Mouse (Mus musculus): ENCODE measurements around the gene Ascc3. TPM values are rescaled to one million over a fixed set of nuclear protein-coding genes. Genes with fewer than 3 reads are reported as not detected.

The Ascc3 gene
- polyA plus RNA-seq, 1 experiment from 2014 or later = 22.1 TPM

DNA sequence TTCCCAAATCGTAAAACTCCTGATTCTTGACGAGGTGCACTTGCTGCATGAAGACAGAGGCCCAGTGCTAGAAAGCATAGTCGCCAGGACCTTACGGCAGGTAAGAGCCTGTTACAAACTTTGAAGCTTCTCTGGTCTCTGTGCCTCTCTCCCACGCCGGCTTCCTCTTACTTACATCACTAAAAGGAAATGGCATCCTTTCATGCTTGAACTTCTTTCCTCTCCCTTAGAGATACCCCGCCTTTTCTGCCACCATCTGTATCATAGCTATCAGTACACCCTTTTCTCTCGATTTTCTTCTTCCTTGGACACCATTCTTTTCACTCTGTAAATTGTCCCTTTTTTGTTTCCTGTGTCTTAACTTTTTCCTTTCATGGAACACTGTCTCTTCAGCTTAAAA is 58.1 kb downstream of the Ascc3 start:
- no peak for ATAC-seq (ENCODE audit: insufficient read depth, low FRiP score)
- H3K4me3 ChIP-seq (replicated peaks; ENCODE audit: low read length) = no peak overlapping the region
- no peaks in the 10 kb centered on the region; the same call in 1 of the 2 replicates for H3K36me3 ChIP-seq (ENCODE audit: control insufficient read depth, insufficient read depth, low read length)
- no peaks in the 10 kb centered on the region for H3K9me3 ChIP-seq (replicated peaks; ENCODE audit: control insufficient read depth, low read length)
- no peak overlapping the region for H3K4me2 ChIP-seq (ENCODE audit: low read depth, low read length)
- no peaks in the 10 kb centered on the region for H3K27me3 ChIP-seq (ENCODE audit: control insufficient read depth, insufficient read depth, low read length)
- no peaks in the 10 kb centered on the region for H3K4me1 ChIP-seq (ENCODE audit: control insufficient read depth, insufficient read depth, low read length)
- H3K27ac ChIP-seq (ENCODE audit: low read length) = no peak overlapping the region
- H3K9ac ChIP-seq (ENCODE audit: low read length) = no peak overlapping the region
- 87% methylated on average over 8 of the region's 8 CpGs for WGBS

DNA sequence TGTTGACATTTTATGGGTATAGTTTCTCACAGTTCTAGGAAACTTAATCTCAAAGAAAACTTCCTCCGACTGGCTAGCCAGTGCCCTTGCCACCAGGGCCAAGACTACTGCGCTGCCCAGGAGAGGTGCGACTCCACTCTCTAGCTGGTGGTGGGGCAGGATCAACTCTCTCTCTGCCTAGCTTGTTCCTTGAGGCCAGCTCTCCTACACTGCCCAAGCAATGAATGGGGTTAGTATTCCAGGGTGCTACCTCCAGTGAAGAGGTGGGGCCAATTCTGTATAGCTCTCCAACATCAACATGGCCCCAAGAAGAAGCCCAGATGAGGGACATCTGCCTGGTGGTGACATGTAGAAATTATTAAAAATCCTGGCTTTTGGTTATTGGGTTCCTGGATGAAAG is 61.1 kb downstream of the Ascc3 start:
- H3K4me3 ChIP-seq (replicated peaks; ENCODE audit: low read length) = no peak overlapping the region
- no peaks in the 10 kb centered on the region; the same call in 1 of the 2 replicates for H3K36me3 ChIP-seq (ENCODE audit: control insufficient read depth, insufficient read depth, low read length)
- H3K4me2 ChIP-seq (ENCODE audit: low read depth, low read length) = no peak overlapping the region
- no peak for ATAC-seq (ENCODE audit: insufficient read depth, low FRiP score)
- no peaks in the 10 kb centered on the region for H3K27me3 ChIP-seq (ENCODE audit: control insufficient read depth, insufficient read depth, low read length)
- no peaks in the 10 kb centered on the region for H3K9me3 ChIP-seq (replicated peaks; ENCODE audit: control insufficient read depth, low read length)
- 94% methylated on average over 3 of the region's 3 CpGs for WGBS
- no peaks in the 10 kb centered on the region for H3K4me1 ChIP-seq (ENCODE audit: control insufficient read depth, insufficient read depth, low read length)
- no peak overlapping the region for H3K9ac ChIP-seq (ENCODE audit: low read length)
- H3K27ac ChIP-seq (ENCODE audit: low read length) = no peak overlapping the region

DNA sequence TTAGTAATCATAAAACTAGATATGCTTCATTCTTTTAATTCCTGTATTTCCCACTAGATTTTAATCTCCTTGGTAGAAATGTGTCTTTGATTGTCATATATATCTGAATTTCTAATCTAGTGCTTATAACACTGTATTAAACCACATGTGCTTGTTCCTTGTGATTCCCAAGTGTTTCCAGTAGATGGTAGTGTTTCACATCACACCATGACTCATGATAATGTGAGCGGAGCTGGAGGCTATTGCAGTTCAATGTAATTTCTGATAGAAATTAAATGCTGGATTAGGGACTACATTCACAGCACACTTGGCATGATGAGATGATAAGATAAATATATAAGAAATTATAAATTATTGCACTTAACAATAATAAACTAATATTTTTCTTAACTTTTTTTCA is 64.9 kb downstream of the Ascc3 start:
- Histone ChIP-seq H3K4me1 (ENCODE audit: control insufficient read depth, insufficient read depth, low read length) (no peaks in the 10 kb centered on the region), H3K9me3 (replicated peaks; ENCODE audit: control insufficient read depth, low read length) (no peaks in the 10 kb centered on the region), H3K27ac (ENCODE audit: low read length) (no peak overlapping the region), H3K27me3 (ENCODE audit: control insufficient read depth, insufficient read depth, low read length) (no peaks in the 10 kb centered on the region), H3K9ac (ENCODE audit: low read length) (no peak overlapping the region), H3K36me3 (ENCODE audit: control insufficient read depth, insufficient read depth, low read length) (no peaks in the 10 kb centered on the region), H3K4me2 (ENCODE audit: low read depth, low read length) (no peak overlapping the region), H3K4me3 (replicated peaks; ENCODE audit: low read length) (no peak overlapping the region)
- 55% methylated on average over 1 of the region's 1 CpGs for WGBS
- ATAC-seq (ENCODE audit: insufficient read depth, low FRiP score) = no peak

DNA sequence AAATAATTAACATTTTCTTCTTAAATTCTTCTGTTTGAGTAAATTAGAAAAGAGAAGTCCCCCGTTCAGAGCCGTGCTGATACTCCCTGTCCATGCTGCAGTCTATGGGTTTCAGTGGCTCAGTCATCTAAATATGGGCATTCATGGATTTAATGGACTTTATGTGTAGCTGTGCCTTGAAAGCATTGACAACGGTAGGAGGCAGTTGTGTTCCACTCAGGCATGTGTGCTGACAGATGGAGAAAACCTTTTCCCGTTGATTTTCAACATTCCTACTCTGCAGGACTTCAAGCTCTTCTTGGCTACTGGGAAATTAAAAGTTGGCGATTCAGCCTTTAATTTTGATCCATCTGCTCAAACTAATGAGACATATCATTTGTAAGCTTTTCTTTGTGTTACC is 79.0 kb downstream of the Ascc3 start:
- Histone ChIP-seq H3K36me3 (ENCODE audit: control insufficient read depth, insufficient read depth, low read length) (no peaks in the 10 kb centered on the region), H3K4me1 (ENCODE audit: control insufficient read depth, insufficient read depth, low read length) (no peaks in the 10 kb centered on the region), H3K27me3 (ENCODE audit: control insufficient read depth, insufficient read depth, low read length) (no peaks in the 10 kb centered on the region), H3K4me3 (replicated peaks; ENCODE audit: low read length) (no peak overlapping the region), H3K27ac (ENCODE audit: low read length) (no peak overlapping the region), H3K9ac (ENCODE audit: low read length) (no peak overlapping the region), H3K9me3 (replicated peaks; ENCODE audit: control insufficient read depth, low read length) (no peaks in the 10 kb centered on the region), H3K4me2 (ENCODE audit: low read depth, low read length) (no peak overlapping the region)
- no peak for ATAC-seq (ENCODE audit: insufficient read depth, low FRiP score)
- WGBS = 80% methylated on average over 5 of the region's 5 CpGs

GRCm38 (mm10) chr10:50690324-50690723 is 97.9 kb downstream of the Ascc3 start:
- H3K4me2 ChIP-seq (ENCODE audit: low read depth, low read length) = no peak overlapping the region
- H3K36me3 ChIP-seq (ENCODE audit: control insufficient read depth, insufficient read depth, low read length) = no peaks in the 10 kb centered on the region
- no peak overlapping the region for H3K4me3 ChIP-seq (replicated peaks; ENCODE audit: low read length)
- H3K27ac ChIP-seq (ENCODE audit: low read length) = no peak overlapping the region
- no peaks in the 10 kb centered on the region for H3K27me3 ChIP-seq (ENCODE audit: control insufficient read depth, insufficient read depth, low read length)
- no peaks in the 10 kb centered on the region for H3K9me3 ChIP-seq (replicated peaks; ENCODE audit: control insufficient read depth, low read length)
- H3K4me1 ChIP-seq (ENCODE audit: control insufficient read depth, insufficient read depth, low read length) = no peaks in the 10 kb centered on the region
- no peak overlapping the region for H3K9ac ChIP-seq (ENCODE audit: low read length)
- ATAC-seq (ENCODE audit: insufficient read depth, low FRiP score) = no peak

DNA sequence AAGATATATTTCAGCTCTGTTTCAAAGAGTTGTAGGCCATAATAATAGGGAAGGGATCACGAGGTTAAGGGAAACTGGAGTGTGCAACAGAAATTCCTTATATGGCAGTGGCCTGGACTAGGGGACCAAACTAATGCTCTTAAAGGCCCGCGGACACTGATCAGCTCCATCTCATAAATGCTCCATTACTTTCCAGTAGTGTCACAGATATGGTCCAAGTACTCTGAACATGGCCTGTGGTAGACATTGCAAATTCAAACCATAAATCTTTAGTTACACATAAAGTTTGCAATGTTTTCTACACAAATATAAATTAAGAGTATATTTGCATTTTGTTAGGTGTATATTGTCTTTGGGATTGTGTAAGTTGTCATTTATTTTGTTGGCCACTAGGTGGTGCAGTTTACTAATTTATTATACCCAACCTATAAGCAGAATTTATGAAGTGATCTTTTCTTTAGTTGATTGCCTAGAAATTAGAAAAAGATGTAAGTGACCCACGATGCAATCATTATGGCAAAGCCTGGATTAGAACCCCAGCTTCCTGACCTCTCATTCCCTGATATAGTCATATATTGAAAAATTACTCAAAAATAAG is 106.5 kb downstream of the Ascc3 start:
- no peaks in the 10 kb centered on the region for H3K27me3 ChIP-seq (ENCODE audit: control insufficient read depth, insufficient read depth, low read length)
- ATAC-seq (ENCODE audit: insufficient read depth, low FRiP score) = no peak
- no peaks in the 10 kb centered on the region for H3K4me1 ChIP-seq (ENCODE audit: control insufficient read depth, insufficient read depth, low read length)
- H3K4me2 ChIP-seq (ENCODE audit: low read depth, low read length) = no peak overlapping the region
- H3K4me3 ChIP-seq (replicated peaks; ENCODE audit: low read length) = no peak overlapping the region
- H3K9me3 ChIP-seq (replicated peaks; ENCODE audit: control insufficient read depth, low read length) = no peaks in the 10 kb centered on the region
- no peak overlapping the region for H3K27ac ChIP-seq (ENCODE audit: low read length)
- no peak overlapping the region for H3K9ac ChIP-seq (ENCODE audit: low read length)
- H3K36me3 ChIP-seq (ENCODE audit: control insufficient read depth, insufficient read depth, low read length) = no peaks in the 10 kb centered on the region; the same call in 1 of the 2 replicates
- WGBS = 61% methylated on average over 4 of the region's 4 CpGs

GRCm38 (mm10) chr10:50701736-50702135 is 109.3 kb downstream of the Ascc3 start:
- 62% methylated on average over 2 of the region's 2 CpGs for WGBS
- H3K36me3 ChIP-seq (ENCODE audit: control insufficient read depth, insufficient read depth, low read length) = no peaks in the 10 kb centered on the region; the same call in 1 of the 2 replicates
- ATAC-seq (ENCODE audit: insufficient read depth, low FRiP score) = no peak

DNA sequence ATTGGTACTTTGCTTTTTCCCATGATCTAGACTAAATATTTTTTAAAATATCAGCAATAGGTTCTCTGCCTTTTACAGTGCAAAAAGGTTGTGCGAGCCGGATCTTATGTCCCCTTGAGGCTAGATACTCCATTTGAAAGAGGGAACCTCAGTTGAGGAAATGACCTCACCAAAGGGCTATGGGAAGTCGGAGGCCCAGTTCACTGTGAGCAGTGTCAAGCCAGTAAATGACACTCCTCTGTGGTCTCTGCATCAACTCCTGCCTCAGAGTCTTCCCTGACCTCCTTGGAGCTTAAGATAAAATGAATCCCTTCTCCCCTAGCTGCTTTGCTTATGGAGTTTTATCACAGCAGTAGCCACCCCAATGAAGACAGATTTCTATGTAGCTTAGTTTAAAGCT is 109.9 kb downstream of the Ascc3 start:
- no peaks in the 10 kb centered on the region for H3K9me3 ChIP-seq (replicated peaks; ENCODE audit: control insufficient read depth, low read length)
- H3K4me2 ChIP-seq (ENCODE audit: low read depth, low read length) = no peak overlapping the region
- ATAC-seq (ENCODE audit: insufficient read depth, low FRiP score) = no peak
- whole genome bisulfite sequencing = 65% methylated on average over 3 of the region's 3 CpGs
- H3K27me3 ChIP-seq (ENCODE audit: control insufficient read depth, insufficient read depth, low read length) = no peaks in the 10 kb centered on the region
- H3K4me3 ChIP-seq (replicated peaks; ENCODE audit: low read length) = no peak overlapping the region
- no peaks in the 10 kb centered on the region for H3K4me1 ChIP-seq (ENCODE audit: control insufficient read depth, insufficient read depth, low read length)
- H3K27ac ChIP-seq (ENCODE audit: low read length) = no peak overlapping the region
- H3K9ac ChIP-seq (ENCODE audit: low read length) = no peak overlapping the region
- H3K36me3 ChIP-seq (ENCODE audit: control insufficient read depth, insufficient read depth, low read length) = no peaks in the 10 kb centered on the region; the same call in 1 of the 2 replicates

More at GRCm38 (mm10) chr10:50701736-50702135, 109.3 kb downstream of the Ascc3 start:
- Histone ChIP-seq H3K9me3 (replicated peaks; ENCODE audit: control insufficient read depth, low read length) (no peaks in the 10 kb centered on the region), H3K9ac (ENCODE audit: low read length) (no peak overlapping the region), H3K27me3 (ENCODE audit: control insufficient read depth, insufficient read depth, low read length) (no peaks in the 10 kb centered on the region), H3K27ac (ENCODE audit: low read length) (no peak overlapping the region), H3K4me2 (ENCODE audit: low read depth, low read length) (no peak overlapping the region), H3K4me3 (replicated peaks; ENCODE audit: low read length) (no peak overlapping the region), H3K4me1 (ENCODE audit: control insufficient read depth, insufficient read depth, low read length) (no peaks in the 10 kb centered on the region)

DNA sequence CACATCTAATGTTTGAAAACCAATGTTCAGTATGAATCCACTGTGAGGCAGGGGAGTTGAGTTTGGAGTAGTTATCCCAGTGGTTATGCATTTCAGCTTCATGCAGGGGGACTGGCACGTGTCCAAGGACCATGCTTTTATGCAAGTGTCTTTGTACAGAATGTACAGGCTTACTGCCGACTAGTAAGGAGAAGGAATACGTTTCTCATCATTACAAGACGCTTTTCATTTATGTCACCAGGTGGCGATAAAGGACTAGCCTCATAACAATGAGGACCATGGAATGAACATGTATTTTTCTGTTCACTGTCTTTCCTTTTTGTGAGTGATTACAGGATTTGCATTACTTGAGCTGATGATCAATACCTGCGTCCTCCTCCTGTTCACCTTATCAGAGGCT is 111.7 kb downstream of the Ascc3 start:
- H3K27me3 ChIP-seq (ENCODE audit: control insufficient read depth, insufficient read depth, low read length) = no peaks in the 10 kb centered on the region
- no peak overlapping the region for H3K27ac ChIP-seq (ENCODE audit: low read length)
- no peak overlapping the region for H3K4me2 ChIP-seq (ENCODE audit: low read depth, low read length)
- H3K4me3 ChIP-seq (replicated peaks; ENCODE audit: low read length) = no peak overlapping the region
- no peaks in the 10 kb centered on the region; the same call in 1 of the 2 replicates for H3K36me3 ChIP-seq (ENCODE audit: control insufficient read depth, insufficient read depth, low read length)
- H3K4me1 ChIP-seq (ENCODE audit: control insufficient read depth, insufficient read depth, low read length) = no peaks in the 10 kb centered on the region
- H3K9me3 ChIP-seq (replicated peaks; ENCODE audit: control insufficient read depth, low read length) = no peaks in the 10 kb centered on the region
- no peak overlapping the region for H3K9ac ChIP-seq (ENCODE audit: low read length)
- WGBS = 12% methylated on average over 6 of the region's 6 CpGs
- ATAC-seq (ENCODE audit: insufficient read depth, low FRiP score) = no peak

All from stomach, embryonic 16.5 days (tissue).